Mouse (Mus musculus): ENCODE measurements around the gene Pfdn6. TPM values are rescaled to one million over a fixed set of nuclear protein-coding genes. Genes with fewer than 3 reads are reported as not detected.

The Pfdn6 gene
- polyA plus RNA-seq, 1 experiment from 2014 or later, result 113 TPM

DNA sequence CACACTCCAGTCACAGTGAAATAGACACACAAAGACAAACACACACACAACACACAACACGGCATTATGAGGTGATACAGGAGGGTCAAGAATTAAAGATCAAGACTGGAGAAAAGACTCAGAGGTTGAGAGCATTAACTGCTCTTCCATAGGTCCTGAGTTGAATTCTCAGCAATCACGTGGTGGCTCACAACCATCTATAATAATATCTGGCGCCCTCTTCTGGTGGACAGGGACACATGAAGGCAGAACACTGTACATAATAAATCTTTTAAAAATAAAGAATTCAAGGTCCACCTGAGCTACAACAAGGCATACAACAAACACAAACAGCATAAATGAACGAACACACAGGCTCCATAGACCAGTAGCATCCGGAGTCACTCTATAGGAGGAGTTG is 28.8 kb upstream of the Pfdn6 start:
- no peak overlapping the region for H3K9ac ChIP-seq
- H3K4me1 ChIP-seq, result no peaks in the 10 kb centered on the region
- no peak for ATAC-seq (ENCODE audit: extremely low read depth, insufficient number of reproducible peaks, low FRiP score, low TSS enrichment)
- whole genome bisulfite sequencing, result 22% methylated on average over 5 of the region's 5 CpGs
- peaks cover 8% of the 10 kb centered on the region for H3K27me3 ChIP-seq (replicated peaks)
- H3K4me2 ChIP-seq, result no peak overlapping the region
- peaks cover 25% of the 10 kb centered on the region for H3K36me3 ChIP-seq
- no peak overlapping the region for H3K4me3 ChIP-seq
- no peak overlapping the region for H3K27ac ChIP-seq (replicated peaks)
- H3K9me3 ChIP-seq, result no peaks in the 10 kb centered on the region

DNA sequence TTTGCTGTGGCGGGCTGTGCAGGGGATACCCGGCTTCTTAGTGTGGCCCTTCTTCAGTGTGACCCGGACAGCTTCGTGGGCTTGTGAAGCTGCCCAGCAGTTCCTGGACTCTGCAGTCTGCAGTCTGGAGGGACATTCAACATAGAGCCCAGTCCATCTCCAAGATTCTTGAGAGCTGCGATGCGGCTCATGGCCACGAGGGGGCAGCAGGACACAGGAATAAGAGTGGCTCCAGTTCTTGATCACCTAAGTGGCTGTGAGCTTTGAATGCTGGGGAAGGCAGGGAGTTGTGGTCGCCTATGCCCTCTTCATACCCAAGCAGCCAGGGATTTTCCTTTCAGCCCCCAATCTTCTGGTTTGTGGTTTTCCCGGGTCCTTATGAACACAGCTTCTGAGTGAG is 28.3 kb upstream of the Pfdn6 start:
- no peak for ATAC-seq (ENCODE audit: extremely low read depth, insufficient number of reproducible peaks, low FRiP score, low TSS enrichment)
- H3K36me3 ChIP-seq, result peaks cover 29% of the 10 kb centered on the region
- WGBS, result 2% methylated on average over 9 of the region's 9 CpGs

DNA sequence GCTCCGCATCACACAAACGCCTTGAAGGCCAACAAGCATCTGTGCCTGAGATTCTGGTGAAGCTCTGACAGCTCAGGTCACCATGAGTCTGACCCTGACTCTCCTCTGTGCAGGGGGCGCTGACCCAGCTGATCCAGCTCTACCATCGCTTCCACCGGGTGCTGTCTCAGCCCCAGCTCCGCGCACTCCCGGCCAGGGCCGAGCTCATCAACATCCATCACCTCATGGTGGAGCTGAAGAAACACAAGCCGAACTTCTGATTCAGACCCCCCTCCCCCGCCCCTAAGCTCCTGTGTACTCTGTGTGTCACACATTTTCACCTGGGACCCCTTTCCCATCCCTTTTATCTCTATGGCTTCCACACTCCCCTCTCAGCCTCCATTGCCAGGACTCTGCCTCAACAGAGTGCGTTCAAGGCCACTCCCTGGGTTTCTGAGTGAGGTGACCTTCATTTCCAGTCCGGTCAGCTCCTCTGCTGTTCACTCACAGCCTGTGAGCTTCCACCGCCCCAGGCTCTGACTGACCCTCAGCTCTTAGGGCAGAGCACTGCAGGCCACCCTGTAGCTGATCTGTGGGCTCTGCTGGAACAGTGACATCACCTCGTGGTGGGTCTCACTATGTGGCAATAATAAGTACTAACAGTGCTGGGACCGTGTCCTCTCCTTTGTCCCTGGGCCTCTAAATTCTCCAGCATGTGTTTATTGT is 25.9 kb upstream of the Pfdn6 start:
- Histone ChIP-seq H3K36me3 (peaks cover 54% of the 10 kb centered on the region), H3K4me1 (no peaks in the 10 kb centered on the region), H3K27me3 (replicated peaks) (peaks cover 3% of the 10 kb centered on the region; the same call in 1 of the 2 replicates), H3K4me2 (no peak overlapping the region), H3K27ac (replicated peaks) (no peak overlapping the region), H3K9me3 (no peaks in the 10 kb centered on the region), H3K4me3 (no peak overlapping the region), H3K9ac (no peak overlapping the region)
- 84% methylated on average over 16 of the region's 16 CpGs for WGBS
- ATAC-seq (ENCODE audit: extremely low read depth, insufficient number of reproducible peaks, low FRiP score, low TSS enrichment), result no peak

More for the DNA sequence above, 28.3 kb upstream of the Pfdn6 start:
- Histone ChIP-seq H3K27me3 (replicated peaks) (peaks cover 4% of the 10 kb centered on the region), H3K4me1 (no peaks in the 10 kb centered on the region), H3K9ac (no peak overlapping the region), H3K4me2 (no peak overlapping the region), H3K4me3 (no peak overlapping the region), H3K9me3 (no peaks in the 10 kb centered on the region), H3K27ac (replicated peaks) (no peak overlapping the region)

DNA sequence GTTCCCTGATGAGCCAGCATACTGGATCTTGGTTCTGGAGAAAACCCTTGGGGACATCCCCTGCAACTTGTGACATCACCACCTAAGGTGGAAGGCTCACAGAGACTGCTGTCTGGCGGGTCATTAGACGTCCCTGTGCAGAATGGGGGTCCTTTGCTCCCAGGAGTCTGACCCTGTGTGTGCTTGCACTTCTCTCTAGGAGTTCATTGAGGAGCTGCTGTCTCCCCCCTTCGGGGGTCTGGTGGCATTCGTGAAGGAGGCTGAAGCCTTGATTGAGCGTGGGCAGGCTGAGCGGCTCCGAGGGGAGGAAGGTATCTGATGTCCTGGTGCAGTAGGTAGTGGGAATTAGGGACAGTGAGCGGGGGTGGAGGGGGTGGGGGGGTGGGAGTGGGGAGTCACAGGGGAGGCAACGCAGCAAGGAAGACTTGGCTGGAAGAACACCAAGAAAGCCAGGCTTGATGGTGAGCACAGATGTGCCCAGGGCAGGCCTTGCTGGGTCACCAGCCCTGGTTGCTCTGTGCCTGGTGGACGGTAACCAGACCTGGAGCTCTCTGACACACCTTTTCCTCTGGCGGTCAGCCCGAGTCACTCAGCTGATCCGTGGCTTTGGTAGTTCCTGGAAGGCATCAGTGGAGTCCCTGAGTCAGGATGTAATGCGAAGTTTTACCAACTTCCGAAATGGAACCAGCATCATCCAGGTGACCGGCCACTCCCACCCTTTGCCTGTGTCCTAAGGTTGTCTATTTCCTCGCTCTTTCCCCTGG is 25.1 kb upstream of the Pfdn6 start:
- H3K4me3 ChIP-seq, result no peak overlapping the region
- ATAC-seq (ENCODE audit: extremely low read depth, insufficient number of reproducible peaks, low FRiP score, low TSS enrichment), result no peak
- no peak overlapping the region for H3K27ac ChIP-seq (replicated peaks)
- 90% methylated on average over 16 of the region's 17 CpGs for WGBS
- no peaks in the 10 kb centered on the region for H3K9me3 ChIP-seq
- no peak overlapping the region for H3K4me2 ChIP-seq
- H3K36me3 ChIP-seq, result peaks cover 61% of the 10 kb centered on the region
- no peaks in the 10 kb centered on the region for H3K27me3 ChIP-seq (replicated peaks)
- no peaks in the 10 kb centered on the region for H3K4me1 ChIP-seq
- no peak overlapping the region for H3K9ac ChIP-seq

DNA sequence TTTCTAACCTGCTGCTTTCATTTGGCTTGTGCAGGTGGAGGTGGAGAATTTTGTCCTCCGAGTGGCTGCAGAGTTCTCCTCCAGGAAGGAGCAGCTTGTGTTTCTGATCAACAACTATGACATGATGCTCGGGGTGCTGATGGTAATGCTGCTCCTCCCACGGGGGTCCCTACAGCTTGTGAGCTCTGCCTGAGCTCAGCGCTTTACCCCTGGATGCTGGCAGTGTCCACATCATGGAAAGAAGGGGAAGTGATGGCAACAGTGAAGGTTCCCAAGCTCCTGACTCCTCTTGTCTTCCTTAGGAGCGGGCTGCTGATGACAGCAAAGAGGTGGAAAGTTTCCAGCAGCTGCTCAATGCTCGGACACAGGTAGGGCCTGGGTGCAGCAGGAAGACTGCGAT is 22.7 kb upstream of the Pfdn6 start:
- Histone ChIP-seq H3K27ac (replicated peaks) (no peak overlapping the region), H3K4me3 (no peak overlapping the region), H3K4me2 (no peak overlapping the region), H3K27me3 (replicated peaks) (no peaks in the 10 kb centered on the region), H3K4me1 (no peaks in the 10 kb centered on the region), H3K36me3 (peaks cover 85% of the 10 kb centered on the region), H3K9ac (no peak overlapping the region), H3K9me3 (no peaks in the 10 kb centered on the region)
- 83% methylated on average over 7 of the region's 7 CpGs for WGBS
- ATAC-seq (ENCODE audit: extremely low read depth, insufficient number of reproducible peaks, low FRiP score, low TSS enrichment), result no peak

DNA sequence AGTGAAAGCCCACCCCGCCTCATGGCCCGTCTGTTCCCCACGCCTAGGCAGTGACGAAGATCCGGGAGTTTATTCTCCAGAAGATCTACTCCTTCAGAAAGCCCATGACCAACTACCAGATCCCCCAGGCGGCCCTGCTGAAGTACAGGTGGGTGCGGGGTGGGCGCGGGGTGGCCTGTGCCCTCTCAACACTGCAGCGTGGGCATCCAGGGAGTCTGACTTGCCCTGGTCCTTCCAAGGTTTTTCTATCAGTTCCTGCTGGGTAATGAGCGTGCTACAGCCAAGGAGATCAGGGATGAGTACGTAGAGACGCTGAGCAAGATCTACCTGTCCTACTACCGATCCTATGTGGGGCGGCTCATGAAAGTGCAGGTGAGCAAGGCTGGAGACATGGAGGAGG is 19.8 kb upstream of the Pfdn6 start:
- H3K27ac ChIP-seq (replicated peaks), result no peak overlapping the region
- H3K27me3 ChIP-seq (replicated peaks), result no peaks in the 10 kb centered on the region
- ATAC-seq (ENCODE audit: extremely low read depth, insufficient number of reproducible peaks, low FRiP score, low TSS enrichment), result no peak
- H3K36me3 ChIP-seq, result peaks cover 66% of the 10 kb centered on the region
- H3K9me3 ChIP-seq, result no peaks in the 10 kb centered on the region
- H3K4me1 ChIP-seq, result peaks cover 6% of the 10 kb centered on the region
- H3K9ac ChIP-seq, result no peak overlapping the region
- no peak overlapping the region for H3K4me3 ChIP-seq
- no peak overlapping the region for H3K4me2 ChIP-seq
- WGBS, result 89% methylated on average over 15 of the region's 15 CpGs

DNA sequence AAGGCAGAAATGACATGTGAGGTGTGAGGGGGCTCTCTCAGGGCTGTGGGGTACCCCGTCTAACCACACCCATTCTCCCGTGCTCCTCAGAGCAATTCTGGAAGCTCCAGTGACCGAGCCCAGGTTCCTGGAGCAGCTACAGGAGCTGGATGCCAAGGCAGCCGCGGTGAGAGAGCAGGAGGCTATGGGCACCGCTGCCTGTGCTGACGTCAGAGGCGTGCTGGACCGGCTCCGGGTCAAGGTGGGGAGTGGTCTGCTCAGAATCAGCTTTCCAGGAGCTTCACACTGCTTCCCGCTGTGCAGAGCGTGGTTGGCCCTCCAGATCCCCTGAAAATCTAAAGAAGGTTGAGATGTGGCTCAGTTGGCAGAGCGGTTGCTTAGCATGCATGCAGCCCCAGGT is 19.0 kb upstream of the Pfdn6 start:
- ATAC-seq (ENCODE audit: extremely low read depth, insufficient number of reproducible peaks, low FRiP score, low TSS enrichment), result no peak
- no peak overlapping the region for H3K4me3 ChIP-seq
- peaks cover 13% of the 10 kb centered on the region for H3K4me1 ChIP-seq
- H3K27ac ChIP-seq (replicated peaks), result no peak overlapping the region
- no peak overlapping the region for H3K4me2 ChIP-seq
- no peaks in the 10 kb centered on the region for H3K27me3 ChIP-seq (replicated peaks)
- peaks cover 69% of the 10 kb centered on the region for H3K36me3 ChIP-seq
- 92% methylated on average over 13 of the region's 13 CpGs for WGBS
- H3K9me3 ChIP-seq, result no peaks in the 10 kb centered on the region
- H3K9ac ChIP-seq, result no peak overlapping the region

DNA sequence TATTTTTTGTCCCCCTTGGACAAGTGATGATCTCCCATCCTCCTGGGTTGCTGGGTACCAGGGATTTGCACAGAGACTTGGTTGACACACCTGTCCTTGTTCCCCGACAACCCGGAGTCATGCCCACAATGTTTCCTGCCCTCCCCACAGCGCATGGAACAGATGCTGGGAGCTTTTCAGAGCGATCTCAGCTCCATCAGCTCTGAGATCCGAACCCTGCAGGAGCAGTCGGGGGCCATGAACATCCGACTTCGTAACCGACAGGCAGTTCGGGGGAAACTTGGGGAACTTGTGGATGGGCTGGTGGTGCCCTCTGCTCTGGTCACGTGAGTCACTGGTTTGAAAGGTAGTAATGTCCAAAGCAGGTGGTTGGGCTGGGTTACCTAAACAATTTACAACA is 18.3 kb upstream of the Pfdn6 start:
- ATAC-seq (ENCODE audit: extremely low read depth, insufficient number of reproducible peaks, low FRiP score, low TSS enrichment), result no peak
- Histone ChIP-seq H3K4me2 (no peak overlapping the region), H3K36me3 (peaks cover 69% of the 10 kb centered on the region), H3K4me1 (peaks cover 20% of the 10 kb centered on the region), H3K27ac (replicated peaks) (no peak overlapping the region), H3K9me3 (no peaks in the 10 kb centered on the region), H3K9ac (no peak overlapping the region), H3K27me3 (replicated peaks) (no peaks in the 10 kb centered on the region), H3K4me3 (no peak overlapping the region)
- WGBS, result 90% methylated on average over 11 of the region's 11 CpGs

DNA sequence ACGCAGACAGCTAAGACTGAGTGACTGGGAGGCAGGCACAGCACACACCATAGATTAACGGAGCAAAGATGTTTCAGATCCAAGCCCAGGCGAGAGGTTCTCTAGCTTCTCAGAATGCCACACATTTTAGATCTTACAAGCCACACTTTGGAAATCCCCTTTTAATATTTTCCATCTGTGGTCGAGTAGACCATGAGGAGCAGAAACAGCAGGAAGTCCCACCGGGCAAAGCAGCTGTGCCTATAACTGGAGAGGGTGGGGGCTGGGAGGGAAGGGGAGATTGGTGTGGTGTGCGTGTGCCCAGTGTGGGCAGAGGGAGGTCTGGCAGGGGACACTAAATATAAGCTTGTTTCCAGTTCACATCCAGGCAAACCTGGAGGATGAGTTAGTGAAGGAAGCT is 17.4 kb upstream of the Pfdn6 start:
- no peak overlapping the region for H3K4me2 ChIP-seq
- no peak overlapping the region for H3K27ac ChIP-seq (replicated peaks)
- peaks cover 69% of the 10 kb centered on the region for H3K36me3 ChIP-seq
- H3K9me3 ChIP-seq, result no peaks in the 10 kb centered on the region
- 86% methylated on average over 6 of the region's 6 CpGs for WGBS
- no peak for ATAC-seq (ENCODE audit: extremely low read depth, insufficient number of reproducible peaks, low FRiP score, low TSS enrichment)
- no peak overlapping the region for H3K9ac ChIP-seq
- no peak overlapping the region for H3K4me3 ChIP-seq
- H3K4me1 ChIP-seq, result peaks cover 30% of the 10 kb centered on the region
- no peaks in the 10 kb centered on the region for H3K27me3 ChIP-seq (replicated peaks)

DNA sequence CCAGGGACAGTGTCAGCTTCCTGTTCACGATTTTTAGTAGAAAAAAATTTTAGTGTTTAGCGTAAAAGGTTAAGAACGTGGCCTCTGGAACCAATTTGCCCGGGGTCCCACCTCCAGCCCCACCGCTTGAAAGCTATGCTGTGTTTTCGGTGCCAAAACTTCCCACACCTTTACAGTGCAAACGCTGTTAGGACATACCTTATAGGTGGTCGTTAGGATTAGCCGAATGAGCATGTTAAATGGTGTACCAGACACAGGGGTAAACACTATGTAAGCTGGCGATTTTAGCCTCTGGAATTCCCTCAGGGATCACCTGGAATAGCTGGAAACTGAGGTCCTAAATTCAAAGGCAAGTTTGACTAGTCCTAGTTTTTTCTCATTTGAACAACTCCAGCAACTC is 16.2 kb upstream of the Pfdn6 start:
- H3K9ac ChIP-seq, result peak overlapping the region; percentile 91
- WGBS, result 10% methylated on average over 10 of the region's 10 CpGs
- no peak for ATAC-seq (ENCODE audit: extremely low read depth, insufficient number of reproducible peaks, low FRiP score, low TSS enrichment)
- H3K27me3 ChIP-seq (replicated peaks), result no peaks in the 10 kb centered on the region
- peaks cover 67% of the 10 kb centered on the region for H3K36me3 ChIP-seq
- peak overlapping the region; percentile 91 for H3K27ac ChIP-seq (replicated peaks)
- no peaks in the 10 kb centered on the region for H3K9me3 ChIP-seq
- H3K4me2 ChIP-seq, result peak overlapping the region; percentile 91
- H3K4me1 ChIP-seq, result peaks cover 40% of the 10 kb centered on the region
- peak overlapping the region; percentile 76 for H3K4me3 ChIP-seq

DNA sequence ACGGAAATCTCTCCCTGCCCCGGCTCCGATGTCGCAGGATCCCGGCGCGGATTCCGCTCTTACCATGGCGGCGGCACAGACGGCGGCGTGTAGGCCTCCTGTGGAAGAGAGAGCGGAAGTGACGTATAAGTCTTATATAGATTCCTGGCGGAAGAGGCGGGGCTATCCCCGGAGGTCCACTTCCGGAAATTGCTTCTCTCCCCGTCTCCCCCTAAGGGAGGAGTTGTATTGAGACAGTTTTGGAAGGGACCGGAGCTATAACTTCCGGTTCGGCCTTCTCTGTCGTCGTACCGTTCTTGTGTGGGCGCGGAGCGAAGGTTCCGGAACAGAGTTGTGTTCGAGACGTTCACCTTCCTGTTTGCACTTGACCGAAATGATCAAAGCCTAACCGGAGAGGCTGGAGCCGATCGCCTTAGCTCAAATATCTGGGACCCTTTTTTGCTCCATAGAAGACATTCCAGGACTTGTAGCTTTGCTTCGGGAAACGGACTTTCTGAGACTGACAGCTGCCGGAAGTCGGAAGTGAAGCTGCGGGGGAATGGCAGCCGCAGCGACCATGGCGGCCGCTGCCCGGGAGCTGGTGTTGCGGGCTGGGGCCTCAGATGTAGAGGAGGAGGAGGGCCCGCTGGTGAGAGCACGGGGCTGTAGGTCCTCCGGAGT is 15.5 kb upstream of the Pfdn6 start, which contains the start of the genes Vps52 and Rps18:
Gene Vps52, plus strand, starts transcription at position 258 of the 660 bp plus-strand sequence.
Gene Rps18, minus strand, starts transcription at position 447 of the 660 bp plus-strand sequence.
- H3K27me3 ChIP-seq (replicated peaks), result no peaks in the 10 kb centered on the region
- H3K27ac ChIP-seq (replicated peaks), result peak within 1 kb of the TSS; percentile 92
- H3K4me3 ChIP-seq, result peak within 1 kb of the TSS; percentile 76
- ATAC-seq (ENCODE audit: extremely low read depth, insufficient number of reproducible peaks, low FRiP score, low TSS enrichment), result peak; percentile 85
- peak within 1 kb of the TSS; percentile 93 for H3K9ac ChIP-seq
- H3K36me3 ChIP-seq, result peaks cover 61% of the 10 kb centered on the region
- peaks cover 46% of the 10 kb centered on the region for H3K4me1 ChIP-seq
- no peaks in the 10 kb centered on the region for H3K9me3 ChIP-seq
- WGBS, result under 1% methylated on average over 50 of the region's 50 CpGs
- H3K4me2 ChIP-seq, result peak within 1 kb of the TSS; percentile 99
